Mouse (Mus musculus) hindbrain, embryonic 13.5 days (tissue): ENCODE results near the gene Atad5. TPM values are rescaled to one million over a fixed set of nuclear protein-coding genes. Genes with fewer than 3 reads are reported as not detected.
A peak's percentile ranks its signal among the peaks of the same experiment; 100 is the strongest.
"Not testable (repeated sequence)": the region's sequence is repeated elsewhere in the genome, so short reads cannot be mapped to it uniquely, and the experiment has no call there.

Experiments used
- ATAC-seq: fragments of 200-750 bp; cut with Nextera tagmentation; 2 replicates; pipeline ENCODE4 v1.8.0; 2017; ENCODE audit warnings: moderate TSS enrichment; ENCODE audit not compliant: low FRiP score
- H3K27ac ChIP-seq: fragments of 300-500 bp; sonication (generic); 2 replicates; pipeline ENCODE4 v1.5.1; 2015; ENCODE audit warnings: inconsistent platforms, mild to moderate bottlenecking, moderate library complexity
- H3K27me3 ChIP-seq: fragments of 300-500 bp; sonication (generic); 2 replicates; pipeline ENCODE4 v1.6.1; 2015; ENCODE audit warnings: mild to moderate bottlenecking, inconsistent platforms
- H3K36me3 ChIP-seq: fragments of 300-500 bp; sonication (generic); 2 replicates; pipeline ENCODE4 v1.6.1; 2015; ENCODE audit warnings: mild to moderate bottlenecking, inconsistent platforms
- H3K4me1 ChIP-seq: fragments of 300-500 bp; sonication (generic); replicated peaks from 2 replicates; pipeline ENCODE4 v1.6.1; 2015; ENCODE audit warnings: inconsistent platforms
- H3K4me2 ChIP-seq: fragments of 300-500 bp; sonication (generic); 2 replicates; pipeline ENCODE4 v1.6.1; 2015; ENCODE audit warnings: inconsistent platforms, mild to moderate bottlenecking, moderate library complexity
- H3K4me3 ChIP-seq: fragments of 300-500 bp; sonication (generic); 2 replicates; pipeline ENCODE4 v1.5.1; 2015; ENCODE audit warnings: mild to moderate bottlenecking, inconsistent platforms
- H3K9ac ChIP-seq: fragments of 300-500 bp; sonication (generic); 2 replicates; pipeline ENCODE4 v1.6.1; 2015; ENCODE audit warnings: mild to moderate bottlenecking, inconsistent platforms
- H3K9me3 ChIP-seq: fragments of 300-500 bp; sonication (generic); 2 replicates; pipeline ENCODE4 v1.6.1; 2016; ENCODE audit warnings: inconsistent platforms
- WGBS: fragments of 180-500 bp; shearing (Covaris S2); methylation state at CpG from one replicate; pipeline ENCODE4 v1.1.7; 2015; 5-methylcytosine and 5-hydroxymethylcytosine counted together
- polyA plus RNA-seq: library from polyadenylated mRNA; unstranded; fragments of >200 nt; fragmentation: Nextera tagmentation; extraction: Ambion mirVana; gene quantifications from 2 replicates; pipeline ENCODE4 v1.2.1, GENCODE M21; 2015

Atad5 gene
- polyA plus RNA-seq, 1 experiment from 2014 or later: 6.1 TPM

DNA sequence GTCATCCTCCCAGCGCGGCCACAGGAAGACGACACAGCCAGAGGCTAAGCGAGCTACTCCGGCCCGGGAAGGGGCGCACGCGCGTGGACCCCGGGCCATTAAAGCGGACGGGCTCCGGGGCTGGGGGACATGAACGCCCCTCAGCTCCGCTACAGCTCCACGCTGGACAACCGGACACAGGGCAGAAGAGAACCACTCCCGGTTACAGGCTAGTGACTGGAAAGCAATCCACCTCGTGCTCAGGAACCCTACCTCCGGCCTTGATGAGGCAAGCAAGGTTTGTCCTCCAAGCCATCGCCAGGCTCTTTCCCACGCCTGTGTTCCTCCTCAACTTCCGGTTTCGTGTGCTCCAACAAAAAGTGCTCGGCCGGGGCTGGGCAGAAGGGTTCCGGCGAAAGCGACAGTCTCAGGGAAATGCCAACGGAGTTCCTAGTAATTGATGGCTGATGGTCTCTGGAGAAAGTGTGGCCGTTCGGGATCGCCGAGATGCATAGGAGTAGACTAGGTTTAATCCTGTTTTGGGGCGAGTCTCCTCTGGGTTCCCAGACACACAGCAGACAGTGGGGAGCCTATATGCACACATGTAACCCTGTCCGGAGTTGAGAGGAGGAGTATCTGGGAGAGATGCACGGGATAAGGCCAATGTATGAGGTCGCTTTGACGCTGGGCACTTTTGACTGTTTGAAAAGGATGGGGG, 52.8 kb downstream of the Atad5 start, which contains the start of gene Tefm:
Gene Tefm, minus strand, starts transcription at position 351 of the 697 bp plus-strand sequence.
- peak; percentile 93 for ATAC-seq
- peak within 1 kb of the TSS; percentile 87 for H3K27ac ChIP-seq
- peak within 1 kb of the TSS; percentile 66 for H3K4me3 ChIP-seq
- H3K9me3 ChIP-seq: no peaks in the 10 kb centered on the region
- peaks cover 6% of the 10 kb centered on the region; the same call in 1 of the 2 replicates for H3K36me3 ChIP-seq
- H3K4me1 ChIP-seq: peaks cover 23% of the 10 kb centered on the region
- peak within 1 kb of the TSS; percentile 76 for H3K4me2 ChIP-seq
- H3K27me3 ChIP-seq: no peaks in the 10 kb centered on the region
- H3K9ac ChIP-seq: peak within 1 kb of the TSS; percentile 84
- WGBS: under 1% methylated on average over 40 of the region's 40 CpGs

DNA sequence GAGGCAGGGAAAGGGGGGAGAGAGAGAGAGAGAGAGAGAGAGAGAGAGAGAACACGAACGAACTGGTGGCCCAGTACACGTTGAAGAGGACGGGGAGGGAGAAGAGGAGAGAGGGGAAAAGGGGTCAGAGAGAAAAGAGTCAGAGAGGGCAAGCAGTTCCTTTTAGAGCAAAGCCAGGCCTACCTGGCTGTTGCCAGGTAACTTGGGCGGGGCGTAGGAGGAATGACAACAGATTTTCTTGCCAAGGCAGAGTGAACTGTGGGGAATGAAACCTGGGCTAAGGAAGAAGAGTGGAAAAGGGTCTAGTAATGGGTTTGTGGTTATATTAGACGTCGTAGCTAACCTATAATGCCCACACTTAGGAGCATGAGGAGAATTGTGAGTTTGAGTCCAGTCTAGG, 53.7 kb downstream of the Atad5 start:
- peak overlapping the region; percentile 84; the same call in 1 of the 2 replicates for H3K9ac ChIP-seq
- peak overlapping the region; percentile 66 for H3K4me3 ChIP-seq
- no peaks in the 10 kb centered on the region for H3K9me3 ChIP-seq
- no peak for ATAC-seq
- H3K36me3 ChIP-seq: peaks cover 6% of the 10 kb centered on the region; the same call in 1 of the 2 replicates
- no peaks in the 10 kb centered on the region for H3K27me3 ChIP-seq
- no peak overlapping the region for H3K27ac ChIP-seq
- H3K4me2 ChIP-seq: peak overlapping the region; percentile 76
- 46% methylated on average over 8 of the region's 8 CpGs for WGBS
- H3K4me1 ChIP-seq: peaks cover 23% of the 10 kb centered on the region

DNA sequence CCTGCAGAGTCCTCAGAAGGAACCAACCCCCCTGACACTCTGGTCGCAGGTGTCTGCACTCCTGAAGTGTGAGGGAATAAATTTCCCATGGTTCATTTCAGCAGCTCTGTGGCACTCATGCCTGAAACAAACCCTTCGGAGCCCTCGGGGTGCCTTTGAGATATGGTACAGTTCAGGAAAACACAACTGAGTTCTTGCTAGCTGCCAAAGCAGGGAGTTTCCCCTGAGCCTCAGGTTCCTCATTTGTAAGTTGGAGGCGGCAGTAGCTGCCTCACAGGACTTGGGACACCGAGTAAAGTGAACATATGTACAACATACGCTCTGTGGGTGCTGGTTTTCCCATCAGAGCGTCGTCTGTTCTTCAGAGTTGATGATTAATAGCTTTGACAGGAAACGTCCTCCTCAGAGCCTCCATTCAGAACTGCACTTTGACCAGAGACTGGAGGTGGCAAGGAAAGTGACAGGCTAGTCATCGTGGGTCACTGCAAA, 56.6 kb downstream of the Atad5 start:
- Histone ChIP-seq H3K4me1 (peaks cover 16% of the 10 kb centered on the region), H3K9me3 (no peaks in the 10 kb centered on the region), H3K27me3 (no peaks in the 10 kb centered on the region), H3K36me3 (no peaks in the 10 kb centered on the region), H3K9ac (no peak overlapping the region), H3K27ac (no peak overlapping the region), H3K4me3 (no peak overlapping the region), H3K4me2 (no peak overlapping the region)
- WGBS: 59% methylated on average over 10 of the region's 10 CpGs
- ATAC-seq: no peak

DNA sequence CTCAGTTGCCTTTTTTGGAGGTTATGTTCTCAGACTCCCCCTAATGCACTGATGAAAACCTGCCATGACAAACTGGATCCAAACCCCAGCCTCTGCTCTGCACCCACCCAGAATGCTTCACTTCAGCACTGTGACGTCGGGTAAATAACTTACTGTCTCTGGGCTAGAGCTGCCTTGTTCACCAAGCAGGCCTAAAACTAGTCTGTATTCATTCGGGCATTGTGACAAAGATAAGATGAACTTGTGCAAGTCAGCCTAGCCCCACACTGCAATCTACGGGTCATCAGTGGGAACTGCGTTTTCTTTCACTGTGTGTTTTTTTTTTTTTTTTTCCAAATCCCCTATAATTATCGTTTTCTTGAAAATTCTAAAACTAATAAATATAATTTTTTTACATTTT, 58.5 kb downstream of the Atad5 start:
- Histone ChIP-seq H3K9ac (no peak overlapping the region), H3K27ac (no peak overlapping the region), H3K4me2 (no peak overlapping the region), H3K4me3 (no peak overlapping the region), H3K36me3 (no peaks in the 10 kb centered on the region), H3K4me1 (peaks cover 4% of the 10 kb centered on the region), H3K9me3 (no peaks in the 10 kb centered on the region), H3K27me3 (peaks cover 13% of the 10 kb centered on the region)
- 75% methylated on average over 6 of the region's 6 CpGs for WGBS
- no peak for ATAC-seq

DNA sequence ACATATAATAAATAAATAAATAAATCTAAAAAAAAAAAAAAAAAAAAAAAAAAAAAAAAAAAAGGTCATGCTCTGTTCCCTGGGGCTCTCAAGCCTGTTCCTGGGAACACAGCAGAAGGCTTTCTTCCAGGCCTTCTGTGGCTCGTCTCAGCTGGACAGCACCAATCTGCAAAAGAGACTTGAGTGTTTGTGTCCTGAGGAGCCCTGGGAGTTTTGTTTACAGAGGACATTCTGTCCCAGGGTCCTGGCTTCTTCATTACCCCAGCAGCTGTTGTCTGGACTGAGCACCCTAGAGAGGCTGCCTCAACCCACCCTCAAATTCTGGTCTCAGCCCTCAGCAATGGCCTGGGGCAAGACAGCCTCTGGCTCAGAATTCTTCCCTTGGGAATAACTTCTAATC, 59.1 kb downstream of the Atad5 start:
- Histone ChIP-seq H3K9me3 (no peaks in the 10 kb centered on the region), H3K4me1 (no peaks in the 10 kb centered on the region), H3K36me3 (no peaks in the 10 kb centered on the region), H3K27me3 (peaks cover 19% of the 10 kb centered on the region), H3K9ac (no peak overlapping the region), H3K27ac (no peak overlapping the region), H3K4me3 (no peak overlapping the region), H3K4me2 (no peak overlapping the region)
- ATAC-seq: no peak
- WGBS: 81% methylated on average over 1 of the region's 1 CpGs

DNA sequence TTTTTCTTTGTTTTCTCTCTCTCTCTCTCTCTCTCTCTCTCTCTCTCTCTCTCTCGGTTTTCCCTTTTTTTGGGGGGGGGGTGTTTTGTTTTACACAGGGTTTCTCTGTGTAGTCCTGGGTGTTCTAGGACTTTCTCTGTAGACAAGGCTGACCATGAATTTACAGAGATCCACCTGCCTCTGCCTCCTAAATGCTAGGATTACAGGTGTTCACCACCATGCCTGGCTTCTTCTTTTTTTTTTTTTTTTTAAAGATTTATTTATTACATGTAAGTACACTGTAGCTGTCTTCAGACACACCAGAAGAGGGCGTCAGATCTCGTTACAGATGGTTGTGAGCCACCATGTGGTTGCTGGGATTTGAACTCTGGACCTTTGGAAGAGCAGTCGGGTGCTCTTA, 59.8 kb downstream of the Atad5 start:
- H3K36me3 ChIP-seq, H3K9ac ChIP-seq, H3K4me3 ChIP-seq, H3K9me3 ChIP-seq, H3K4me2 ChIP-seq, H3K4me1 ChIP-seq, H3K27ac ChIP-seq, ATAC-seq: not testable (repeated sequence)
- peaks cover 25% of the 10 kb centered on the region for H3K27me3 ChIP-seq
- WGBS: 69% methylated on average over 2 of the region's 4 CpGs

DNA sequence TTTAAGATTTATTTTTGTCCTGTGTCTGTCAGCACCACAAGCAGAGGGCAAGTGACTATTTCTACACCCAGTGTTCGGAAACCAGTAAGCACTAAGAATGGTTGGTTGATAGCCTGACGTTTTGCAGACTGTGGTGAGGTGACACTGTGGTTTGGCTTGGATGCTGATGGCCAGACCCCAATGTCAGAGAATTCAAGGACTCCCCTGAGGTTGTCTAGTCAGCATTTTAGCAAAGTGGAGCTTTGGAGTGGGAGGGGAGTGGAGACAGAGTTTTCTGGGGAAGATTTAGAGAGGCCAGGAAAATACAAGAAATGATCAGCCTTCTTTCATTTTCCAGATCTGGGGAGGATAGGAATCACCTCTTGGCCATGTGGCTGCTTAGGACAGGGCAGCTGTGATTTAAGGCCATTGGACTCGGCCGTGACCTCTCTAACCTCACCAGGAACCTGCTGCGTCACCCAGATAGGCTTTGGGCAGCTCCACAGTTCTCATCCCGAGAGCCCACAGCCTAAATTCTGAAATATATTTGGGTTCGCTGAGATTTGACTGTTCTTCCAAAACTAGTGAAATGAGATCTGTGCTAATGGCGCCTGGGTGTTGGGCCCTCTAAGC, 60.3 kb downstream of the Atad5 start:
- Histone ChIP-seq H3K27me3 (peaks cover 31% of the 10 kb centered on the region), H3K36me3 (no peaks in the 10 kb centered on the region), H3K9ac (no peak overlapping the region), H3K4me1 (peaks cover 8% of the 10 kb centered on the region), H3K4me2 (no peak overlapping the region), H3K27ac (no peak overlapping the region), H3K4me3 (no peak overlapping the region), H3K9me3 (no peaks in the 10 kb centered on the region)
- no peak for ATAC-seq
- 89% methylated on average over 8 of the region's 8 CpGs for WGBS

DNA sequence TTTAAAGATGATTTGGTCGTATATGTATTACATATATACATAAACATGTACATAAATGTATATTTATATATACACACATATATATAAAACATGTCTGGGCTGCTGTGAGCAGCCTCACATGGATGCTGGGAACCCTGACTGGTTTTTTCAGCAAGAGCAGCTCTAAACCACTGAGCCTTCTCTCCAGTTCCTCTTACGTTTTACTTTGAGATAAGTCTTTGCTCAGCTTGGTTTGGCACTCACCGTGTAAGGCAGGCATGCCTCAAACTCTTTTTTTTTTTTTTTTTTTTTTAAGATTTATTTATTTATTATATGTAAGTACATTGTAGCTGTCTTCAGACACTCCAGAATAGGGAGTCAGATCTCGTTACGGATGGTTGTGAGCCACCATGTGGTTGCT, 61.4 kb downstream of the Atad5 start:
- 82% methylated on average over 5 of the region's 5 CpGs for WGBS
- Histone ChIP-seq H3K4me2 (no peak overlapping the region), H3K9ac (no peak overlapping the region), H3K4me1 (peaks cover 10% of the 10 kb centered on the region), H3K4me3 (no peak overlapping the region), H3K27me3 (peaks cover 41% of the 10 kb centered on the region), H3K36me3 (no peaks in the 10 kb centered on the region), H3K9me3 (no peaks in the 10 kb centered on the region), H3K27ac (no peak overlapping the region)
- no peak for ATAC-seq

DNA sequence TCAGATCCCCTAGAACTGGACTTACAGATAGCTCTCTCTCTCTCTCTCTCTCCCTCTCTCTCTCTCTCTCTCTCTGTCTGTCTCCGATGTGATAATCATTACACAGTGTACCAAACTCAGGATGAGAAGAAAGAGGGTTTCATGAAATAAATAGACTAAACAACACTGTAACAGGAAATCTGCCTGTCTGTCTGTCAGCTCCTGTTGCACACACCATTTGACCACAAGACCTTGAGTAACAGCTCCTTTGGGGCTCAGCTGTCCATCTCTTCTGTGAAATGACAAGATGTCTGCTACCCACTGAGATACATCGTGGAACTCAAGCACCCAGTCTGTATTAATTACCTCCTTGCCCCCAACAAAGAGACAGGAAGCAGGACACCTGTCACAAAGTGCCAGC, 62.3 kb downstream of the Atad5 start:
- Histone ChIP-seq H3K27me3 (peaks cover 51% of the 10 kb centered on the region), H3K4me3 (no peak overlapping the region), H3K4me2 (no peak overlapping the region), H3K9ac (no peak overlapping the region), H3K4me1 (peaks cover 10% of the 10 kb centered on the region), H3K36me3 (no peaks in the 10 kb centered on the region), H3K27ac (no peak overlapping the region), H3K9me3 (no peaks in the 10 kb centered on the region)
- 65% methylated on average over 2 of the region's 2 CpGs for WGBS
- ATAC-seq: no peak

DNA sequence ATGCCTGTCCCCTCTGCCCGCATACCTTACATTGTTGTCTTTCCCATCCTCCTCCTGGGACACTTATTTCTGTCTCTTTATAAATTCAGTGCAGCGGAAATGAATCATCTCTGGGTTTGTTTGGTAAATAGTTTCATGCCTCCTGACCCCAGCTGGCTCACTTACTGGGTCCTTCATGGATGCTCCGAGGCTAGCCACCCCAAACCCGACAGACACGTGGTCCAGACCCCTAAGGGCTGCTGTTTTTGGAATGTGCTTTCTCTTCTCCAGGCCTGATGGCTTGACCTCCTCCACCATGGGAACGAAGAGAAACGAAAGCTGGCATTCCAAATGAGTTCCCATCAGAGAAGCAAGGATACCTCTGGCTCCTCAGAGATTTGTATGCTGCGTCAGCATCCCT, 63.2 kb downstream of the Atad5 start:
- H3K27ac ChIP-seq: no peak overlapping the region
- no peaks in the 10 kb centered on the region for H3K36me3 ChIP-seq
- 83% methylated on average over 8 of the region's 8 CpGs for WGBS
- no peak overlapping the region for H3K4me3 ChIP-seq
- H3K27me3 ChIP-seq: peaks cover 59% of the 10 kb centered on the region
- no peak for ATAC-seq
- no peak overlapping the region for H3K9ac ChIP-seq
- no peaks in the 10 kb centered on the region for H3K9me3 ChIP-seq
- H3K4me2 ChIP-seq: no peak overlapping the region
- peaks cover 10% of the 10 kb centered on the region for H3K4me1 ChIP-seq

DNA sequence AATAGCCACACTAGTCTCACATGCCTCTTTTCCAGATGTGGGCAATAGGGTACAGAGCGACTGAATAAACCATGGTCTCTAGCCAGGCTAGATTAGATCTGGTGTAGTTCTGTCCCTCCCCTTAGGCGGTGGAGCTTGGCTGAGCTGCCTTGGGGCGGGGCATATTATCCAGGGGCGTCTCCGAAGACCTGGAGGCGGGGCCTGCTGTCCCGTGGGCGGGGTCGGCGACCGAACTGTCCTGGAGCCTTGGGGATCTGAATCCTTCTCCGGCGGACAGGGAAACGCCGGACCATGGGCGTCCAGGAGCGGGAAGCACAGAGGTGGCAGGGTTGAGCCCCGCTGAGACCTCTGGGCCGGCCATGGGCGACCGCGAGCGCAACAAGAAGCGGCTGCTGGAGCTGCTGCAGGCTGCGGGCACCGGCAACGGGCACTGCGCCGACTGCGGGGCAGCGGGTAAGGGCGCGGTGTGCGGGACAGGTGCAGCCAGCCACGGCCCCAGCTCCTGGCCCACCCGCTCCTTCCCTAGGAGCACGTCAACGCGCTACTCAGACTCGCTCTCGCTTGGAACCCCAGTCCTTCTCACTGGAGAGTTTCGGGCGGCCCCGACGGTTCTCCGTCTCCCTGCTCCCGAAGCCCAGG, 64.8 kb downstream of the Atad5 start, which contains the start of gene Adap2:
Gene Adap2, plus strand, starts transcription at position 249 of the 639 bp plus-strand sequence.
- ATAC-seq: peak; percentile 66; the same call in 1 of the 2 replicates
- no peaks in the 10 kb centered on the region for H3K36me3 ChIP-seq
- peak within 1 kb of the TSS; percentile 51 for H3K4me3 ChIP-seq
- H3K27ac ChIP-seq: no peak within 1 kb of the TSS
- peak within 1 kb of the TSS; percentile 70 for H3K4me2 ChIP-seq
- peaks cover 10% of the 10 kb centered on the region for H3K4me1 ChIP-seq
- H3K27me3 ChIP-seq: peaks cover 67% of the 10 kb centered on the region
- peak within 1 kb of the TSS; percentile 70 for H3K9ac ChIP-seq
- WGBS: 4% methylated on average over 46 of the region's 47 CpGs
- no peaks in the 10 kb centered on the region for H3K9me3 ChIP-seq

- Histone ChIP-seq H3K4me1 (peaks cover 10% of the 10 kb centered on the region), H3K36me3 (no peaks in the 10 kb centered on the region), H3K9ac (peak overlapping the region; percentile 70), H3K4me2 (peak overlapping the region; percentile 70), H3K27me3 (peaks cover 67% of the 10 kb centered on the region), H3K4me3 (peak overlapping the region; percentile 51), H3K27ac (no peak overlapping the region), H3K9me3 (no peaks in the 10 kb centered on the region)
- ATAC-seq: no peak
- 25% methylated on average over 25 of the region's 25 CpGs for WGBS
Observed at GRCm38 (mm10) chr11:80154501-80154900, 65.3 kb downstream of the Atad5 start.
